Mouse (Mus musculus) left cerebral cortex, adult 8-10 months (tissue): Measurements from ENCODE around the gene Sept14. TPM values are rescaled to one million over a fixed set of nuclear protein-coding genes. Genes with fewer than 3 reads are reported as not detected.
"Not testable (repeated sequence)": the region's sequence is repeated elsewhere in the genome, so short reads cannot be mapped to it uniquely, and the experiment has no call there.

Experiments
- DNase-seq, 2 experiments: peaks; one replicate each; pipeline ENCODE4 v3.0.0; 2022; ENCODE audit warnings: low spot score in 2 of 2
- total RNA-seq, 4 experiments: library from RNA; stranded (reverse); gene quantifications; 2 replicates each; pipeline ENCODE4 v1.2.4; 2022

Gene Sept14
- not detected for total RNA-seq

- no peak for DNase-seq
These were observed at the start of gene Sept14 for GRCm38 (mm10) chr5:129708412-129708811. Gene Sept14 (minus strand): TSS chr5:129708512.

GRCm38 (mm10) chr5:129756886-129757285 is 48.6 kb upstream of the Sept14 start:
- DNase-seq, result no peak

GRCm38 (mm10) chr5:129744050-129744449 is 35.7 kb upstream of the Sept14 start:
- DNase-seq, result no peak

- no peak for DNase-seq
These were observed 34.7 kb upstream of the Sept14 start for GRCm38 (mm10) chr5:129742903-129743488.

GRCm38 (mm10) chr5:129740976-129741375 is 32.7 kb upstream of the Sept14 start:
- DNase-seq, result no peak

- no peak for DNase-seq
These were observed 22.7 kb upstream of the Sept14 start for GRCm38 (mm10) chr5:129731021-129731420.

GRCm38 (mm10) chr5:129730344-129730743 is 22.0 kb upstream of the Sept14 start:
- no peak for DNase-seq

GRCm38 (mm10) chr5:129729286-129729685 is 21.0 kb upstream of the Sept14 start:
- no peak for DNase-seq

- DNase-seq, result no peak
These were observed 18.5 kb upstream of the Sept14 start for GRCm38 (mm10) chr5:129726784-129727183.

GRCm38 (mm10) chr5:129725774-129726392 is 17.6 kb upstream of the Sept14 start:
- no peak for DNase-seq

GRCm38 (mm10) chr5:129724834-129725773 is 16.8 kb upstream of the Sept14 start, which contains the start of gene Nipsnap2:
Gene Nipsnap2 (plus strand): TSS chr5:129725063.
- DNase-seq, result peak; percentile 86 to 93

GRCm38 (mm10) chr5:129724268-129724667 is 16.0 kb upstream of the Sept14 start:
- DNase-seq, result no peak

- DNase-seq, result no peak
These were observed 11.9 kb upstream of the Sept14 start for GRCm38 (mm10) chr5:129720176-129720575.

GRCm38 (mm10) chr5:129717016-129717415 is 8.7 kb upstream of the Sept14 start:
- no peak for DNase-seq

GRCm38 (mm10) chr5:129715326-129715861 is 7.1 kb upstream of the Sept14 start, which contains the start of gene Mrps17:
Gene Mrps17 (plus strand): TSS chr5:129715497.
- DNase-seq, result peak; percentile 78 to 89

GRCm38 (mm10) chr5:129703368-129703767 is 4.9 kb downstream of the Sept14 start:
- no peak for DNase-seq

- DNase-seq, result no peak
These were observed 6.6 kb downstream of the Sept14 start for GRCm38 (mm10) chr5:129701706-129702105.

- no peak for DNase-seq
These were observed 7.8 kb downstream of the Sept14 start for GRCm38 (mm10) chr5:129700506-129700905.

GRCm38 (mm10) chr5:129690528-129690927 is 17.8 kb downstream of the Sept14 start:
- DNase-seq, result no peak

- no peak for DNase-seq
These were observed 20.7 kb downstream of the Sept14 start for GRCm38 (mm10) chr5:129687621-129688020.

GRCm38 (mm10) chr5:129685141-129685540 is 23.2 kb downstream of the Sept14 start:
- not testable (repeated sequence) for DNase-seq

- DNase-seq, result peak; percentile 50 to 77
These were observed 38.3 kb downstream of the Sept14 start, which contains the start of gene Zfp11 for GRCm38 (mm10) chr5:129670036-129670458. Gene Zfp11 (minus strand): TSS chr5:129670099.
